Mouse (Mus musculus): Measurements from ENCODE around the gene Olfr115.

The Olfr115 gene

GRCm38 (mm10) chr17:37627009-37627408, at the start of gene Olfr115, which contains the start of gene Olfr116:
Olfr115 (minus strand) TSS chr17:37627109.
Olfr116 (minus strand) TSS chr17:37627199.
- no peak for DNase-seq (ENCODE audit: low spot score in 2 of 2)

- no peak for DNase-seq (ENCODE audit: low spot score in 2 of 2)
Observed at GRCm38 (mm10) chr17:37666688-37667087, 39.8 kb upstream of the Olfr115 start, which contains the start of gene Olfr118. Olfr118 (plus strand) TSS chr17:37666988.

GRCm38 (mm10) chr17:37663682-37664081, 36.8 kb upstream of the Olfr115 start, which contains the start of gene Olfr117:
Olfr117 (minus strand) TSS chr17:37663782.
- no peak for DNase-seq (ENCODE audit: low spot score in 2 of 2)

- no peak for DNase-seq (ENCODE audit: low spot score in 2 of 2)
Observed at GRCm38 (mm10) chr17:37592643-37593042, 34.3 kb downstream of the Olfr115 start, which contains the start of gene Olfr114. Olfr114 (minus strand) TSS chr17:37592743.

- DNase-seq (ENCODE audit: low spot score in 2 of 2) = no peak
Observed at GRCm38 (mm10) chr17:37577563-37577962, 49.3 kb downstream of the Olfr115 start, which contains the start of gene Olfr113. Olfr113 (minus strand) TSS chr17:37577663.

- DNase-seq (ENCODE audit: low spot score in 2 of 2) = no peak
Observed at GRCm38 (mm10) chr17:37569351-37569750, 57.6 kb downstream of the Olfr115 start, which contains the start of gene Olfr112. Olfr112 (minus strand) TSS chr17:37569451.

All from spleen, postnatal 36 days (tissue).